Mouse (Mus musculus): Measurements from ENCODE around the gene Cox5b.

DNA sequence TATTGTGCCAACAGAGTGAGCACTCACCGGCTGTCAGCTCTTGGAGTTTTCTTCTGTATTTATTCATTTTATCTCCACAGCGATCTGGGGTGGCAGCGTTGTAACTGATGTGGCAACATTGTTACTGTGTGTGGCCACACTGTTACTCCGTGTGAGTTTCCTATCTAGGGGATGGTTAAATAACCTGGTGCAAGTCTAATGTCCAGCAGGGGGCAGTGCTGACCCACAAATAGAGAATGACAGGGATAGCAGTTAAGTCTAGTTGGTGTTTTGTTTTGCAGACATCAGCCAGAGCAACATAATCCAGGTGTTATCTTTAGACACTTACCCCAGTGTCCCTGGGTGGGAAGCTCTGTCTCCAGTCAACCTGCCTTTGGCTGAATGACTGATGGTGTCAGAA, 46.1 kb downstream of the Cox5b start:
- peak; percentile 45 for TF ChIP-seq CTCF (IDR thresholded peaks at IDR 0.05; ENCODE audit: control insufficient read depth, insufficient read depth, low read length)
- TF ChIP-seq POLR2A (IDR thresholded peaks at IDR 0.05; ENCODE audit: borderline replicate concordance, control insufficient read depth, low read depth, low read length), result no peak

All from bone marrow, adult 2 months (tissue).